Mouse (Mus musculus): ENCODE measurements around the gene Snhg11.

GRCm38 (mm10) chr2:158369474-158370172 is 5.8 kb upstream of the Snhg11 start:
- no peak for TF ChIP-seq CTCF (IDR thresholded peaks at IDR 0.05; ENCODE audit: low read depth, low read length)
- TF ChIP-seq GATA1 (IDR thresholded peaks at IDR 0.05; ENCODE audit: borderline replicate concordance, low read length), result no peak
- no peak for TF ChIP-seq POLR2AphosphoS5 (IDR thresholded peaks at IDR 0.05; ENCODE audit: insufficient replicate concordance, low read depth, low read length)
- TF ChIP-seq TAL1 (conservative IDR thresholded peaks at IDR 0.05; ENCODE audit: low read depth, low read length), result no peak
